Mouse (Mus musculus) right cerebral cortex, postnatal 36 days (tissue): Measurements from ENCODE around the gene Fbxl5.
A peak's percentile ranks its signal among the peaks of the same experiment; 100 is the strongest.

Experiments used
- DNase-seq, 2 experiments: peaks; one replicate each; pipeline ENCODE4 v3.0.0; 2022; ENCODE audit warnings: low spot score in 2 of 2, mixed read lengths in 1 of 2

The Fbxl5 gene

GRCm38 (mm10) chr5:43836590-43836989, 15.2 kb upstream of the Fbxl5 start:
- no peak for DNase-seq

- DNase-seq, result no peak
Observed at GRCm38 (mm10) chr5:43827366-43827765, 5.9 kb upstream of the Fbxl5 start.

GRCm38 (mm10) chr5:43826883-43827282, 5.4 kb upstream of the Fbxl5 start:
- DNase-seq, result no peak

GRCm38 (mm10) chr5:43824580-43824979, 3.1 kb upstream of the Fbxl5 start:
- DNase-seq, result no peak

- no peak for DNase-seq
Observed at GRCm38 (mm10) chr5:43822824-43823223, 1.4 kb upstream of the Fbxl5 start.

- no peak for DNase-seq
Observed at GRCm38 (mm10) chr5:43822199-43822598, 761 bp upstream of the Fbxl5 start.

- no peak for DNase-seq
Observed at GRCm38 (mm10) chr5:43820785-43821184, 653 bp downstream of the Fbxl5 start.

- DNase-seq, result no peak
Observed at GRCm38 (mm10) chr5:43818695-43819094, 2.7 kb downstream of the Fbxl5 start, which contains the start of gene Bst1. Bst1 (plus strand) TSS chr5:43818885.

GRCm38 (mm10) chr5:43815769-43816168, 5.7 kb downstream of the Fbxl5 start:
- DNase-seq, result no peak

- DNase-seq, result no peak
Observed at GRCm38 (mm10) chr5:43814536-43814935, 6.9 kb downstream of the Fbxl5 start.

GRCm38 (mm10) chr5:43810427-43811062, 10.9 kb downstream of the Fbxl5 start:
- no peak for DNase-seq

GRCm38 (mm10) chr5:43807744-43808696, 13.4 kb downstream of the Fbxl5 start:
- DNase-seq, result peak; percentile 73 to 74

- DNase-seq, result no peak
Observed at GRCm38 (mm10) chr5:43806914-43807313, 14.5 kb downstream of the Fbxl5 start.

- no peak for DNase-seq
Observed at GRCm38 (mm10) chr5:43806340-43806739, 15.1 kb downstream of the Fbxl5 start.

- no peak for DNase-seq
Observed at GRCm38 (mm10) chr5:43805401-43805800, 16.0 kb downstream of the Fbxl5 start.

GRCm38 (mm10) chr5:43801798-43802197, 19.6 kb downstream of the Fbxl5 start:
- no peak for DNase-seq

GRCm38 (mm10) chr5:43801253-43801652, 20.2 kb downstream of the Fbxl5 start:
- DNase-seq, result no peak

- DNase-seq, result no peak
Observed at GRCm38 (mm10) chr5:43800700-43801099, 20.7 kb downstream of the Fbxl5 start.

- DNase-seq, result no peak
Observed at GRCm38 (mm10) chr5:43799530-43799929, 21.9 kb downstream of the Fbxl5 start.

GRCm38 (mm10) chr5:43792354-43792753, 29.1 kb downstream of the Fbxl5 start:
- no peak for DNase-seq

GRCm38 (mm10) chr5:43787976-43788752, 33.3 kb downstream of the Fbxl5 start:
- DNase-seq, result no peak

- DNase-seq, result no peak
Observed at GRCm38 (mm10) chr5:43786607-43787006, 34.8 kb downstream of the Fbxl5 start.
